Mouse (Mus musculus): Measurements from ENCODE around the gene Ccser1. TPM values are rescaled to one million over a fixed set of nuclear protein-coding genes. Genes with fewer than 3 reads are reported as not detected.

Ccser1 gene
- polyA plus RNA-seq, 1 experiment from 2014 or later = 22.4 TPM

- Histone ChIP-seq H3K9ac (no peak overlapping the region), H3K27ac (no peak overlapping the region), H3K27me3 (no peaks in the 10 kb centered on the region), H3K9me3 (replicated peaks) (no peaks in the 10 kb centered on the region), H3K4me1 (no peaks in the 10 kb centered on the region), H3K4me3 (no peak overlapping the region), H3K4me2 (no peak overlapping the region), H3K36me3 (ENCODE audit: poor library complexity, severe bottlenecking) (no peaks in the 10 kb centered on the region)
- 42% methylated on average over 2 of the region's 2 CpGs for WGBS
- ATAC-seq = no peak
Observed at GRCm38 (mm10) chr6:62205013-62205412, 1024.9 kb downstream of the Ccser1 start.

GRCm38 (mm10) chr6:62221856-62222255 is 1041.7 kb downstream of the Ccser1 start:
- Histone ChIP-seq H3K4me3 (no peak overlapping the region), H3K9ac (no peak overlapping the region), H3K9me3 (replicated peaks) (no peaks in the 10 kb centered on the region), H3K27me3 (no peaks in the 10 kb centered on the region), H3K27ac (no peak overlapping the region), H3K4me1 (no peaks in the 10 kb centered on the region), H3K36me3 (ENCODE audit: poor library complexity, severe bottlenecking) (no peaks in the 10 kb centered on the region), H3K4me2 (no peak overlapping the region)
- ATAC-seq = no peak
- 50% methylated on average over 1 of the region's 1 CpGs for WGBS

GRCm38 (mm10) chr6:62263899-62264298 is 1083.8 kb downstream of the Ccser1 start:
- Histone ChIP-seq H3K27me3 (no peaks in the 10 kb centered on the region), H3K27ac (no peak overlapping the region), H3K4me2 (no peak overlapping the region), H3K36me3 (ENCODE audit: poor library complexity, severe bottlenecking) (no peaks in the 10 kb centered on the region), H3K9ac (no peak overlapping the region), H3K9me3 (replicated peaks) (no peaks in the 10 kb centered on the region), H3K4me3 (no peak overlapping the region), H3K4me1 (no peaks in the 10 kb centered on the region)
- no peak for ATAC-seq
- WGBS = 86% methylated on average over 1 of the region's 1 CpGs

- Histone ChIP-seq H3K27ac (no peak overlapping the region), H3K4me3 (no peak overlapping the region), H3K27me3 (no peaks in the 10 kb centered on the region), H3K9ac (no peak overlapping the region), H3K9me3 (replicated peaks) (no peaks in the 10 kb centered on the region), H3K36me3 (ENCODE audit: poor library complexity, severe bottlenecking) (no peaks in the 10 kb centered on the region), H3K4me1 (no peaks in the 10 kb centered on the region), H3K4me2 (no peak overlapping the region)
- ATAC-seq = no peak
- WGBS = 92% methylated on average over 1 of the region's 1 CpGs
Observed at GRCm38 (mm10) chr6:62264525-62264924, 1084.4 kb downstream of the Ccser1 start.

GRCm38 (mm10) chr6:62281256-62281655 is 1101.1 kb downstream of the Ccser1 start:
- Histone ChIP-seq H3K9me3 (replicated peaks) (no peaks in the 10 kb centered on the region), H3K36me3 (ENCODE audit: poor library complexity, severe bottlenecking) (no peaks in the 10 kb centered on the region), H3K4me3 (no peak overlapping the region), H3K4me2 (no peak overlapping the region), H3K4me1 (no peaks in the 10 kb centered on the region), H3K27ac (no peak overlapping the region), H3K9ac (no peak overlapping the region), H3K27me3 (no peaks in the 10 kb centered on the region)
- 61% methylated on average over 3 of the region's 3 CpGs for WGBS
- ATAC-seq = no peak

GRCm38 (mm10) chr6:62301576-62302312 is 1121.6 kb downstream of the Ccser1 start:
- Histone ChIP-seq H3K36me3 (ENCODE audit: poor library complexity, severe bottlenecking) (no peaks in the 10 kb centered on the region), H3K27ac (no peak overlapping the region), H3K9me3 (replicated peaks) (no peaks in the 10 kb centered on the region), H3K4me3 (no peak overlapping the region), H3K9ac (no peak overlapping the region), H3K4me1 (no peaks in the 10 kb centered on the region), H3K27me3 (no peaks in the 10 kb centered on the region), H3K4me2 (no peak overlapping the region)
- WGBS = 77% methylated on average over 6 of the region's 6 CpGs
- ATAC-seq = no peak

GRCm38 (mm10) chr6:62318627-62319026 is 1138.5 kb downstream of the Ccser1 start:
- Histone ChIP-seq H3K27me3 (no peaks in the 10 kb centered on the region), H3K4me1 (no peaks in the 10 kb centered on the region), H3K27ac (no peak overlapping the region), H3K9ac (no peak overlapping the region), H3K36me3 (ENCODE audit: poor library complexity, severe bottlenecking) (no peaks in the 10 kb centered on the region), H3K4me3 (no peak overlapping the region), H3K9me3 (replicated peaks) (no peaks in the 10 kb centered on the region), H3K4me2 (no peak overlapping the region)
- no peak for ATAC-seq
- 81% methylated on average over 3 of the region's 3 CpGs for WGBS

GRCm38 (mm10) chr6:62340319-62340718 is 1160.2 kb downstream of the Ccser1 start:
- H3K4me3 ChIP-seq = no peak overlapping the region
- no peak overlapping the region for H3K9ac ChIP-seq
- no peaks in the 10 kb centered on the region for H3K9me3 ChIP-seq (replicated peaks)
- H3K27me3 ChIP-seq = no peaks in the 10 kb centered on the region
- 74% methylated on average over 3 of the region's 3 CpGs for WGBS
- H3K36me3 ChIP-seq (ENCODE audit: poor library complexity, severe bottlenecking) = no peaks in the 10 kb centered on the region
- H3K4me2 ChIP-seq = no peak overlapping the region
- no peaks in the 10 kb centered on the region for H3K4me1 ChIP-seq
- no peak overlapping the region for H3K27ac ChIP-seq
- ATAC-seq = no peak

- Histone ChIP-seq H3K9ac (no peak overlapping the region), H3K4me3 (no peak overlapping the region), H3K27me3 (no peaks in the 10 kb centered on the region), H3K27ac (no peak overlapping the region), H3K4me2 (no peak overlapping the region), H3K36me3 (ENCODE audit: poor library complexity, severe bottlenecking) (no peaks in the 10 kb centered on the region), H3K9me3 (replicated peaks) (no peaks in the 10 kb centered on the region), H3K4me1 (no peaks in the 10 kb centered on the region)
- ATAC-seq = no peak
- WGBS = 91% methylated on average over 2 of the region's 2 CpGs
Observed at GRCm38 (mm10) chr6:62367802-62368201, 1187.7 kb downstream of the Ccser1 start.

Data from forebrain, embryonic 13.5 days (tissue).